Mouse (Mus musculus) cortical plate, adult 2 months (tissue): ENCODE results near the gene Prtn3.

Experiments
- CTCF ChIP-seq: fragments of 200-500 bp; IDR thresholded peaks from 2 replicates; pipeline ENCODE4 v1.5.1; 2011; ENCODE audit warnings: mild to moderate bottlenecking, control low read depth, low read length; ENCODE audit not compliant: insufficient read depth; ENCODE audit errors: extremely low read depth
- POLR2A ChIP-seq: fragments of 200-500 bp; IDR thresholded peaks from 2 replicates; pipeline ENCODE4 v1.6.1; 2011; ENCODE audit warnings: mild to moderate bottlenecking, low read length, control low read depth; ENCODE audit not compliant: insufficient read depth; ENCODE audit errors: extremely low read depth

DNA sequence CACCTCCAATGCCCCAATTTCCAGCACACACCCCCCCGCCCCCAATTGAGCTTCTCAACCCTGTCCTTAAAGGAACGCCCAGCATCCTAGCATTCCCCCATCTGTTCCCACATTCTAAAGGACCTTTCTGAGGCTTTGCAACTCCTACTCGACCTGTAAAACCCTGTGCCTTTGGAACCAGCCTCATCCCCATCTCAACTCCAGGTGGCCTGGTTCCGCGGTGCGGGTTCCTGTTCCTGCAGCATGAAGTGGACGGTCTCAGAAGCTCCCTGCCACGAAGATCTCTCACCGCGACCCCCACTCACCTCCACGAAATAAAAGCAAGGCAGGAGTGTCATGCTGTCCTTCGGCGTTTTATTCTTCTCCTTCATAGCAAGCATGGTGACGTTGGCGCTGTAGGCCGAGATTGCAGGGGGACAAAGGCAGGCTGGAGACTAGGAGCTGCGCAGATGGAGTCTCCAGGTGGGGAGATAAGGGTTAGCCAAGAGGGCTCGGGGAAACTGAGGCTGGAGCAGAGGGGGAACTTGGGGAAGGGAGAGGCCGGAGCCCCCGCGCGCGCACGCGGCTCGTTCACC is 474 bp upstream of the Prtn3 start:
- TF ChIP-seq POLR2A, result no peak
- TF ChIP-seq CTCF, result no peak
